Mouse (Mus musculus) limb, embryonic 10.5 days (tissue): Measurements from ENCODE around the gene Hnrnpab. TPM values are rescaled to one million over a fixed set of nuclear protein-coding genes. Genes with fewer than 3 reads are reported as not detected.
"Not testable (repeated sequence)": the region's sequence is repeated elsewhere in the genome, so short reads cannot be mapped to it uniquely, and the experiment has no call there.

ENCODE experiments used
- DNase-seq: peaks from one replicate; pipeline ENCODE4 v3.0.0-alpha.2; 2017; ENCODE audit warnings: low spot score
- H3K27ac ChIP-seq: fragments of 300-500 bp; sonication (generic); 2 replicates; pipeline ENCODE4 v1.5.1; 2016; ENCODE audit warnings: mild to moderate bottlenecking
- H3K27me3 ChIP-seq: fragments of 300-500 bp; sonication (generic); 2 replicates; pipeline ENCODE4 v1.6.1; 2016; ENCODE audit warnings: low read depth, mild to moderate bottlenecking; ENCODE audit not compliant: poor library complexity, severe bottlenecking
- H3K36me3 ChIP-seq: fragments of 300-500 bp; sonication (generic); 2 replicates; pipeline ENCODE4 v1.6.1; 2016; ENCODE audit warnings: mild to moderate bottlenecking, moderate library complexity
- H3K4me1 ChIP-seq: fragments of 300-500 bp; sonication (generic); 2 replicates; pipeline ENCODE4 v1.6.1; 2016
- H3K4me3 ChIP-seq: fragments of 300-500 bp; sonication (generic); 2 replicates; pipeline ENCODE4 v1.5.1; 2016; ENCODE audit warnings: mild to moderate bottlenecking, moderate library complexity
- H3K9me3 ChIP-seq: fragments of 300-500 bp; sonication (generic); replicated peaks from 2 replicates; pipeline ENCODE4 v1.6.1; 2016; ENCODE audit warnings: mild to moderate bottlenecking
- WGBS: fragments of 180-500 bp; shearing (Covaris S2); methylation state at CpG from one replicate; pipeline ENCODE4 v1.1.7; 2016; 5-methylcytosine and 5-hydroxymethylcytosine counted together
- polyA plus RNA-seq: library from polyadenylated mRNA; unstranded; fragments of >200 nt; fragmentation: Nextera tagmentation; extraction: Ambion mirVana; gene quantifications from 2 replicates; pipeline ENCODE4 v1.2.1, GENCODE M21; 2016

The Hnrnpab gene
- polyA plus RNA-seq, 1 experiment from 2014 or later: 723 TPM

GRCm38 (mm10) chr11:51615129-51615528 is 8.5 kb upstream of the Hnrnpab start:
- DNase-seq: no peak

GRCm38 (mm10) chr11:51614256-51614655 is 7.6 kb upstream of the Hnrnpab start:
- Histone ChIP-seq H3K27ac (peak overlapping the region; percentile 85; the same call in 1 of the 2 replicates), H3K9me3 (no peaks in the 10 kb centered on the region)

More at GRCm38 (mm10) chr11:51615129-51615528, 8.5 kb upstream of the Hnrnpab start:
- Histone ChIP-seq H3K4me1 (peaks cover 31% of the 10 kb centered on the region), H3K27me3 (no peaks in the 10 kb centered on the region), H3K27ac (peak overlapping the region; percentile 85), H3K9me3 (no peaks in the 10 kb centered on the region), H3K4me3 (peak overlapping the region; percentile 46), H3K36me3 (no peaks in the 10 kb centered on the region)
- WGBS: 45% methylated on average over 7 of the region's 7 CpGs

GRCm38 (mm10) chr11:51609940-51610339 is 3.3 kb upstream of the Hnrnpab start:
- H3K27me3 ChIP-seq, DNase-seq, H3K4me3 ChIP-seq, H3K9me3 ChIP-seq, H3K27ac ChIP-seq: not testable (repeated sequence)
- peaks cover 15% of the 10 kb centered on the region for H3K4me1 ChIP-seq
- WGBS: 89% methylated on average over 5 of the region's 5 CpGs
- peaks cover 11% of the 10 kb centered on the region for H3K36me3 ChIP-seq

More at GRCm38 (mm10) chr11:51614256-51614655, 7.6 kb upstream of the Hnrnpab start:
- WGBS: 87% methylated on average over 8 of the region's 8 CpGs
- Histone ChIP-seq H3K4me3 (no peak overlapping the region), H3K36me3 (no peaks in the 10 kb centered on the region), H3K4me1 (peaks cover 29% of the 10 kb centered on the region), H3K27me3 (no peaks in the 10 kb centered on the region)
- no peak for DNase-seq

GRCm38 (mm10) chr11:51609266-51609909 is 2.7 kb upstream of the Hnrnpab start:
- Histone ChIP-seq H3K4me3 (no peak overlapping the region), H3K27me3 (no peaks in the 10 kb centered on the region), H3K36me3 (peaks cover 16% of the 10 kb centered on the region), H3K27ac (no peak overlapping the region), H3K9me3 (no peaks in the 10 kb centered on the region), H3K4me1 (peaks cover 15% of the 10 kb centered on the region)
- WGBS: 85% methylated on average over 3 of the region's 3 CpGs
- no peak for DNase-seq

GRCm38 (mm10) chr11:51607096-51607738 is 570 bp upstream of the Hnrnpab start:
- Histone ChIP-seq H3K4me3 (peak overlapping the region; percentile 86), H3K9me3 (no peaks in the 10 kb centered on the region), H3K27me3 (no peaks in the 10 kb centered on the region), H3K36me3 (peaks cover 38% of the 10 kb centered on the region), H3K4me1 (peaks cover 30% of the 10 kb centered on the region), H3K27ac (peak overlapping the region; percentile 99)
- WGBS: 15% methylated on average over 15 of the region's 15 CpGs
- no peak for DNase-seq

- WGBS: under 1% methylated on average over 81 of the region's 81 CpGs
These were observed 823 bp downstream of the Hnrnpab start for GRCm38 (mm10) chr11:51605602-51606446.

GRCm38 (mm10) chr11:51602253-51602652 is 4.4 kb downstream of the Hnrnpab start:
- no peaks in the 10 kb centered on the region for H3K27me3 ChIP-seq
- WGBS: 94% methylated on average over 3 of the region's 3 CpGs

More at GRCm38 (mm10) chr11:51605602-51606446, 823 bp downstream of the Hnrnpab start:
- peak; percentile 81 for DNase-seq
- H3K27ac ChIP-seq: peak overlapping the region; percentile 99
- peak overlapping the region; percentile 86 for H3K4me3 ChIP-seq
- H3K9me3 ChIP-seq: no peaks in the 10 kb centered on the region
- H3K36me3 ChIP-seq: peaks cover 52% of the 10 kb centered on the region
- no peaks in the 10 kb centered on the region for H3K27me3 ChIP-seq
- H3K4me1 ChIP-seq: peaks cover 37% of the 10 kb centered on the region

GRCm38 (mm10) chr11:51597553-51597952 is 9.1 kb downstream of the Hnrnpab start:
- H3K27me3 ChIP-seq: no peaks in the 10 kb centered on the region
- H3K9me3 ChIP-seq: no peaks in the 10 kb centered on the region
- peaks cover 100% of the 10 kb centered on the region for H3K36me3 ChIP-seq
- H3K4me1 ChIP-seq: peaks cover 10% of the 10 kb centered on the region
- no peak overlapping the region for H3K27ac ChIP-seq
- no peak for DNase-seq
- no peak overlapping the region for H3K4me3 ChIP-seq
- WGBS: 86% methylated on average over 2 of the region's 2 CpGs

More at GRCm38 (mm10) chr11:51602253-51602652, 4.4 kb downstream of the Hnrnpab start:
- Histone ChIP-seq H3K4me3 (0 out of 2 replicates have a peak overlapping the region, but pooled peaks have one; percentile 6), H3K9me3 (no peaks in the 10 kb centered on the region), H3K27ac (no peak overlapping the region), H3K4me1 (peaks cover 33% of the 10 kb centered on the region), H3K36me3 (peaks cover 88% of the 10 kb centered on the region)
- no peak for DNase-seq

GRCm38 (mm10) chr11:51595459-51596083 is 11.1 kb downstream of the Hnrnpab start:
- Histone ChIP-seq H3K36me3 (peaks cover 100% of the 10 kb centered on the region), H3K27ac (no peak overlapping the region), H3K9me3 (no peaks in the 10 kb centered on the region), H3K4me3 (no peak overlapping the region), H3K27me3 (no peaks in the 10 kb centered on the region), H3K4me1 (no peaks in the 10 kb centered on the region)
- whole genome bisulfite sequencing: 98% methylated on average over 1 of the region's 1 CpGs
- no peak for DNase-seq

- Histone ChIP-seq H3K4me1 (no peaks in the 10 kb centered on the region), H3K27ac (no peak overlapping the region), H3K4me3 (no peak overlapping the region), H3K9me3 (no peaks in the 10 kb centered on the region), H3K27me3 (no peaks in the 10 kb centered on the region), H3K36me3 (peaks cover 100% of the 10 kb centered on the region)
- DNase-seq: no peak
- 75% methylated on average over 3 of the region's 3 CpGs for WGBS
These were observed 11.8 kb downstream of the Hnrnpab start for GRCm38 (mm10) chr11:51594715-51595350.

- 90% methylated on average over 6 of the region's 6 CpGs for WGBS
- no peak for DNase-seq
- H3K27ac ChIP-seq: no peak overlapping the region
- H3K36me3 ChIP-seq: peaks cover 100% of the 10 kb centered on the region
- H3K9me3 ChIP-seq: no peaks in the 10 kb centered on the region
- no peak overlapping the region for H3K4me3 ChIP-seq
- no peaks in the 10 kb centered on the region for H3K27me3 ChIP-seq
- H3K4me1 ChIP-seq: no peaks in the 10 kb centered on the region
These were observed 12.8 kb downstream of the Hnrnpab start for GRCm38 (mm10) chr11:51593849-51594248.

GRCm38 (mm10) chr11:51593368-51593767 is 13.3 kb downstream of the Hnrnpab start:
- no peak overlapping the region for H3K4me3 ChIP-seq
- no peak for DNase-seq
- H3K27ac ChIP-seq: no peak overlapping the region
- no peaks in the 10 kb centered on the region for H3K4me1 ChIP-seq
- no peaks in the 10 kb centered on the region for H3K9me3 ChIP-seq
- H3K27me3 ChIP-seq: no peaks in the 10 kb centered on the region
- WGBS: 96% methylated on average over 4 of the region's 4 CpGs
- peaks cover 100% of the 10 kb centered on the region for H3K36me3 ChIP-seq
